In the genomic region with DNA sequence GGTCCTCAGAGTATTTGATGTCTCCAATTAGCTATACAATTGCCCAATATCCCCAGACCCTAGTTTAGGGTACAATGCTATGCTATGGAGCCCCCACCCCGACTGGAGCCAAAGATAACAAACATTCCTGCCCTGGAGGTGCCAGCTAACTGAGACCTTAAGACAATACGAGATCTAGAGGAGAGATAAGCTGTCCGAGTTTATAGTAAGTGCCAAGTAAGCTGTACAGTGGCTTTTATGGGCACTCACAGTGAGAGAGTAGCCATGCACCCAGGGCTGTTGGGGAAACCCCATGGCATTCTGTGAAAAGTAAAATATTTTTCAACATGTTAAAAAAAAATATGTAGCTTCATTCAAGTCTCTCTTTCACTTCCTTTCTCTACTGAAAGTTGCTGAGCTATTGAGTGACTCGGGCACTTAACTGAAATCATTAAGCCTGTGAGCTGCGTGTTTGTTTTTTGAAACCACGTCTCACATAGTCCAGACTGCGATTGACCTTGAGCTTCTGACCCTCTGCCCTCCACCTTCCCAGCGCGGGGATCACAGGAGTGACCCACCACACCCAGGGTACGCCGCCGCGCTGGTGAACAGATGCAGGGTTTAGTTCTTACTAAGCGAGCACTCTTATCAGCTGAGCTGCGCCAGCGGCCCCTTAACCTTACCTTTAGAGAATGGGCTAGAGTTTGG, we compare ENCODE assay signal across 8 mouse cellular contexts. TPM values are rescaled to one million over a fixed set of nuclear protein-coding genes. Genes with fewer than 3 reads are reported as not detected.
A peak's percentile ranks its signal among the peaks of the same experiment; 100 is the strongest.
DNase-seq lines count a peak whose midpoint lies in the region; ATAC-seq lines count a peak whose summit lies in the region.

No protein-coding gene starts in this region.

- H3K27me3 ChIP-seq in heart, embryonic 14.5 days (ENCODE audit: control insufficient read depth, insufficient read depth, low read length) = no peaks in the 10 kb centered on the region
- H3K27me3 ChIP-seq in forebrain, embryonic 14.5 days (replicated peaks; ENCODE audit: control insufficient read depth, insufficient read depth, low read length) = no peaks in the 10 kb centered on the region
- no peaks in the 10 kb centered on the region for H3K27me3 ChIP-seq in neural tube, embryonic 15.5 days (replicated peaks)

- no peak for DNase-seq in heart, adult 9 months (ENCODE audit: low spot score in 2 of 2)
- peak; percentile 38 for DNase-seq in CD4-positive, CD25-positive, alpha-beta regulatory T cell, adult 2 months (ENCODE audit: low read depth, low spot score)
- DNase-seq in forebrain, embryonic 14.5 days (ENCODE audit: low spot score) = no peak
- peak; percentile 15 for DNase-seq in lung, postnatal 36 days
- no peak for DNase-seq in gastrocnemius, postnatal 4 days (ENCODE audit: low spot score in 2 of 2)
- no peak for DNase-seq in thymus, postnatal 36 days

- no peak overlapping the region for H3K9ac ChIP-seq in heart, embryonic 14.5 days (ENCODE audit: low read length)
- no peak overlapping the region for H3K9ac ChIP-seq in forebrain, embryonic 14.5 days (ENCODE audit: low read length)
- no peak overlapping the region for H3K9ac ChIP-seq in neural tube, embryonic 15.5 days (replicated peaks)

- no peak for ATAC-seq in heart, embryonic 14.5 days (ENCODE audit: insufficient number of reproducible peaks, insufficient read depth, low FRiP score, low read depth)
- ATAC-seq in forebrain, embryonic 14.5 days = no peak
- no peak for ATAC-seq in neural tube, embryonic 15.5 days (ENCODE audit: low FRiP score)

- peak overlapping the region in 1 of 2 experiments; percentile 71; a peak in 2 of 4 replicates for H3K27ac ChIP-seq in heart, embryonic 14.5 days (replicated peaks in 1 of 2; ENCODE audit: control insufficient read depth in 1 of 2, insufficient read depth in 1 of 2, low read depth in 2 of 2, low read length in 2 of 2)
- 0 out of 2 replicates have a peak overlapping the region, but pooled peaks have one; percentile 40 for H3K27ac ChIP-seq in forebrain, embryonic 14.5 days (ENCODE audit: low read depth, low read length)
- no peak overlapping the region for H3K27ac ChIP-seq in neural tube, embryonic 15.5 days (replicated peaks)

- peaks cover 11 to 28% of the 10 kb centered on the region in 2 experiments for H3K4me1 ChIP-seq in heart, embryonic 14.5 days (ENCODE audit: control insufficient read depth in 2 of 2, insufficient read depth in 2 of 2, low read length in 2 of 2)
- peaks cover 6% of the 10 kb centered on the region; the same call in 1 of the 2 replicates for H3K4me1 ChIP-seq in forebrain, embryonic 14.5 days (ENCODE audit: control insufficient read depth, insufficient read depth, low read length)
- peaks cover 11% of the 10 kb centered on the region; the same call in 1 of the 2 replicates for H3K4me1 ChIP-seq in neural tube, embryonic 15.5 days

- H3K4me3 ChIP-seq in heart, embryonic 14.5 days (ENCODE audit: control insufficient read depth in 1 of 2, insufficient read depth in 1 of 2, low read depth in 1 of 2, low read length in 2 of 2) = no peak overlapping the region
- no peak overlapping the region for H3K4me3 ChIP-seq in forebrain, embryonic 14.5 days (ENCODE audit: low read depth, low read length)
- H3K4me3 ChIP-seq in neural tube, embryonic 15.5 days (replicated peaks) = no peak overlapping the region

- no peaks in the 10 kb centered on the region for H3K9me3 ChIP-seq in heart, embryonic 14.5 days (ENCODE audit: control insufficient read depth, low read length)
- H3K9me3 ChIP-seq in forebrain, embryonic 14.5 days (replicated peaks; ENCODE audit: control insufficient read depth, low read length) = no peaks in the 10 kb centered on the region
- no peaks in the 10 kb centered on the region for H3K9me3 ChIP-seq in neural tube, embryonic 15.5 days (replicated peaks)

- peak overlapping the region; percentile 42 for H3K4me2 ChIP-seq in heart, embryonic 14.5 days (ENCODE audit: low read length)
- no peak overlapping the region for H3K4me2 ChIP-seq in forebrain, embryonic 14.5 days (ENCODE audit: low read length)
- no peak overlapping the region for H3K4me2 ChIP-seq in neural tube, embryonic 15.5 days

- WGBS in heart, embryonic 14.5 days = 61% methylated on average over 16 of the region's 16 CpGs
- 78% methylated on average over 16 of the region's 16 CpGs for WGBS in forebrain, embryonic 14.5 days
- 76% methylated on average over 16 of the region's 16 CpGs for WGBS in neural tube, embryonic 15.5 days

- H3K36me3 ChIP-seq in heart, embryonic 14.5 days (ENCODE audit: control insufficient read depth, insufficient read depth, low read length) = no peaks in the 10 kb centered on the region
- H3K36me3 ChIP-seq in forebrain, embryonic 14.5 days (ENCODE audit: control insufficient read depth, insufficient read depth, low read length) = no peaks in the 10 kb centered on the region
- no peaks in the 10 kb centered on the region for H3K36me3 ChIP-seq in neural tube, embryonic 15.5 days

RNA-seq across cellular contexts. Expression of a gene that starts 27.7 kb away (rescaled TPM):
- 0.47 and 0.55 TPM in 2 replicates for polyA plus RNA-seq in heart, embryonic 14.5 days (2014; fragmentation: Nextera tagmentation; extraction: Ambion mirVana)
- 0.63 and 1.1 TPM in 2 replicates for polyA plus RNA-seq in forebrain, embryonic 14.5 days (2014; fragmentation: Nextera tagmentation; extraction: Ambion mirVana)
- under 1 TPM; 0.17 to 0.29 TPM for total RNA-seq in gastrocnemius, postnatal 4 days (2021)
- polyA plus RNA-seq in neural tube, embryonic 15.5 days (2015; fragmentation: Nextera tagmentation; extraction: Ambion mirVana) = 0.54 and 2.6 TPM in 2 replicates

RNA-seq across cellular contexts. Expression of a gene that starts 47.2 kb away (rescaled TPM):
- 116 and 124 TPM in 2 replicates for polyA plus RNA-seq in heart, embryonic 14.5 days (2014; fragmentation: Nextera tagmentation; extraction: Ambion mirVana)
- polyA plus RNA-seq in forebrain, embryonic 14.5 days (2014; fragmentation: Nextera tagmentation; extraction: Ambion mirVana) = 160 and 203 TPM in 2 replicates
- 10 to 100 TPM; 52.1 to 55.5 TPM for total RNA-seq in gastrocnemius, postnatal 4 days (2021)
- 129 and 144 TPM in 2 replicates for polyA plus RNA-seq in neural tube, embryonic 15.5 days (2015; fragmentation: Nextera tagmentation; extraction: Ambion mirVana)

Comparison
In these comparisons a context has a peak if more than half of its experiments do, and no peak if none do; other contexts are left out.
1. DNase-seq: peak in CD4-positive, CD25-positive, alpha-beta regulatory T cell, adult 2 months (single experiment) and lung, postnatal 36 days (single experiment); none in heart, adult 9 months (0 of 2), forebrain, embryonic 14.5 days (single experiment), gastrocnemius, postnatal 4 days (0 of 2) and thymus, postnatal 36 days (0 of 2).